Mouse (Mus musculus) adrenal gland, postnatal 36 days (tissue): ENCODE results near the gene Cox7b. TPM values are rescaled to one million over a fixed set of nuclear protein-coding genes. Genes with fewer than 3 reads are reported as not detected.

Experiments used
- total RNA-seq, 2 experiments: library from RNA; stranded (reverse); gene quantifications; 2 replicates each; pipeline ENCODE4 v1.2.3; 2021

Cox7b gene
- total RNA-seq, 2 experiments from 2014 or later: 439 to 509 TPM

Other genes starting within 250 kb of the Cox7b start
- 100 to 1,000 TPM; 109 to 111 TPM for gene Atrx, start 86.3 kb upstream of the Cox7b start, total RNA-seq
- gene Magt1, start 3.8 kb upstream of the Cox7b start, total RNA-seq: 10 to 100 TPM; 58.0 to 61.3 TPM
- gene Atp7a, start 11.6 kb downstream of the Cox7b start, total RNA-seq: 10 to 100 TPM; 43.6 to 44.4 TPM
- gene Tlr13, start 127.5 kb downstream of the Cox7b start, total RNA-seq: 1 to 10 TPM; 2.0 to 2.2 TPM
- 100 to 1,000 TPM; 319 to 359 TPM for gene Pgk1, start 171.4 kb downstream of the Cox7b start, total RNA-seq
- gene Taf9b, start 205.5 kb downstream of the Cox7b start, total RNA-seq: 10 to 100 TPM; 17.3 to 28.7 TPM
- gene Fnd3c2, start 239.7 kb downstream of the Cox7b start, total RNA-seq: not detected